In genomic region chr3:123386157-123386780, GRCm38 (mm10) we compare ENCODE assay signal across 7 mouse cellular contexts. TPM values are rescaled to one million over a fixed set of nuclear protein-coding genes. Genes with fewer than 3 reads are reported as not detected.
DNase-seq lines count a peak whose midpoint lies in the region; ATAC-seq lines count a peak whose summit lies in the region.
"Not testable (repeated sequence)": the region's sequence is repeated elsewhere in the genome, so short reads cannot be mapped to it uniquely, and the experiment has no call there.

No protein-coding gene starts in this region.

- H3K9me3 ChIP-seq in erythroblast, embryonic 14.5 days (ENCODE audit: control insufficient read depth, low read length); heart, embryonic 12.5 days (replicated peaks); limb, embryonic 11.5 days (ENCODE audit: control insufficient read depth, low read length); lung, embryonic 16.5 days (ENCODE audit: control insufficient read depth, low read length); neural tube, embryonic 11.5 days (ENCODE audit: control insufficient read depth, low read length): not testable (repeated sequence)

- peaks cover 11% of the 10 kb centered on the region for H3K27me3 ChIP-seq in erythroblast, embryonic 14.5 days (ENCODE audit: control insufficient read depth)
- not testable (repeated sequence) for H3K27me3 ChIP-seq in heart, embryonic 12.5 days (replicated peaks); limb, embryonic 11.5 days (ENCODE audit: control insufficient read depth, insufficient read depth, low read length); lung, embryonic 16.5 days (ENCODE audit: control insufficient read depth, insufficient read depth, low read depth, low read length); neural tube, embryonic 11.5 days (ENCODE audit: control insufficient read depth, insufficient read depth, low read length)

- peak overlapping the region; percentile 70 for H3K4me3 ChIP-seq in brown adipose tissue, adult 24 weeks (ENCODE audit: insufficient read depth, low read depth, low read length)
- H3K4me3 ChIP-seq in erythroblast, embryonic 14.5 days (replicated peaks): peak overlapping the region; percentile 92
- peak overlapping the region; percentile 91 for H3K4me3 ChIP-seq in heart, embryonic 12.5 days
- peak overlapping the region; percentile 54 for H3K4me3 ChIP-seq in limb, embryonic 11.5 days (ENCODE audit: low read depth, low read length)
- peak overlapping the region; percentile 79 for H3K4me3 ChIP-seq in lung, embryonic 16.5 days (ENCODE audit: low read length)
- peak overlapping the region; percentile 52 for H3K4me3 ChIP-seq in neural tube, embryonic 11.5 days (ENCODE audit: low read depth, low read length)

- WGBS in heart, embryonic 12.5 days: 15% methylated on average over 12 of the region's 12 CpGs
- 21% methylated on average over 12 of the region's 12 CpGs for WGBS in limb, embryonic 11.5 days
- 14% methylated on average over 12 of the region's 12 CpGs for WGBS in lung, embryonic 16.5 days
- 20% methylated on average over 12 of the region's 12 CpGs for WGBS in neural tube, embryonic 11.5 days

- peak overlapping the region; percentile 87 for H3K9ac ChIP-seq in heart, embryonic 12.5 days
- H3K9ac ChIP-seq in limb, embryonic 11.5 days (ENCODE audit: low read length): peak overlapping the region; percentile 52; the same call in 1 of the 2 replicates
- peak overlapping the region; percentile 63 for H3K9ac ChIP-seq in lung, embryonic 16.5 days (ENCODE audit: low read length)
- H3K9ac ChIP-seq in neural tube, embryonic 11.5 days (ENCODE audit: low read length): peak overlapping the region; percentile 45; the same call in 1 of the 2 replicates

- DNase-seq in limb, embryonic 11.5 days (ENCODE audit: low spot score); neural tube, embryonic 11.5 days (ENCODE audit: low spot score): not testable (repeated sequence)

- peak overlapping the region; percentile 61 for H3K27ac ChIP-seq in brown adipose tissue, adult 24 weeks (replicated peaks; ENCODE audit: low read depth, low read length)
- peak overlapping the region; percentile 95 for H3K27ac ChIP-seq in heart, embryonic 12.5 days (ENCODE audit: poor library complexity, severe bottlenecking)
- H3K27ac ChIP-seq in limb, embryonic 11.5 days (replicated peaks; ENCODE audit: low read depth, low read length): not testable (repeated sequence)
- H3K27ac ChIP-seq in lung, embryonic 16.5 days (ENCODE audit: low read length): peak overlapping the region; percentile 67
- H3K27ac ChIP-seq in neural tube, embryonic 11.5 days (ENCODE audit: low read depth, low read length): peak overlapping the region; percentile 47; the same call in 1 of the 2 replicates

- peak; percentile 51 for ATAC-seq in heart, embryonic 12.5 days (ENCODE audit: insufficient number of reproducible peaks, low FRiP score)
- peak; percentile 12 for ATAC-seq in inflammation-experienced regulatory T-cells, adult 6 months
- peak; percentile 77 for ATAC-seq in limb, embryonic 11.5 days (ENCODE audit: insufficient number of reproducible peaks, low FRiP score, low TSS enrichment, low read depth)
- ATAC-seq in lung, embryonic 16.5 days (ENCODE audit: low read depth): peak; percentile 67
- peak; percentile 77 for ATAC-seq in neural tube, embryonic 11.5 days (ENCODE audit: insufficient read depth, low FRiP score, low TSS enrichment)

- H3K4me2 ChIP-seq in heart, embryonic 12.5 days: peak overlapping the region; percentile 84
- H3K4me2 ChIP-seq in limb, embryonic 11.5 days (ENCODE audit: low read depth, severe bottlenecking): peak overlapping the region; percentile 50
- peak overlapping the region; percentile 62 for H3K4me2 ChIP-seq in lung, embryonic 16.5 days (ENCODE audit: low read depth, low read length)
- H3K4me2 ChIP-seq in neural tube, embryonic 11.5 days (ENCODE audit: low read depth): peak overlapping the region; percentile 45

- H3K36me3 ChIP-seq in erythroblast, embryonic 14.5 days (ENCODE audit: control insufficient read depth): peaks cover 12% of the 10 kb centered on the region
- not testable (repeated sequence) for H3K36me3 ChIP-seq in heart, embryonic 12.5 days; limb, embryonic 11.5 days (ENCODE audit: control insufficient read depth, insufficient read depth, low read length); lung, embryonic 16.5 days (ENCODE audit: control insufficient read depth, insufficient read depth, low read length); neural tube, embryonic 11.5 days (ENCODE audit: control insufficient read depth, insufficient read depth, low read length)

- not testable (repeated sequence) for H3K4me1 ChIP-seq in brown adipose tissue, adult 24 weeks (ENCODE audit: control insufficient read depth, insufficient read depth, insufficient read length, low read length); heart, embryonic 12.5 days (replicated peaks); limb, embryonic 11.5 days (ENCODE audit: control insufficient read depth, insufficient read depth, low read length); lung, embryonic 16.5 days (replicated peaks; ENCODE audit: control insufficient read depth, insufficient read depth, low read length); neural tube, embryonic 11.5 days (ENCODE audit: control insufficient read depth, insufficient read depth, low read length)
- peaks cover 21% of the 10 kb centered on the region for H3K4me1 ChIP-seq in erythroblast, embryonic 14.5 days (ENCODE audit: control insufficient read depth)

RNA-seq across cellular contexts. Expression of gene Mettl14, which starts 0.4 kb away (rescaled TPM):
- 7.0 and 8.7 TPM in 2 replicates for polyA plus RNA-seq in brown adipose tissue, adult 24 weeks (2012; ENCODE audit: insufficient read depth, insufficient read length, missing spikeins)
- polyA plus RNA-seq in erythroblast, embryonic 14.5 days (2012): 0.41 and 0.86 TPM in 2 replicates
- 22.6 and 22.9 TPM in 2 replicates for polyA plus RNA-seq in heart, embryonic 12.5 days (2016; fragmentation: Nextera tagmentation; extraction: Ambion mirVana)
- 10 to 100 TPM; 16.9 to 20.7 (median 17.7) TPM for polyA plus RNA-seq in inflammation-experienced regulatory T-cells, adult 6 months (2017; shearing (Covaris generic))
- 26.9 and 28.5 TPM in 2 replicates for polyA plus RNA-seq in limb, embryonic 11.5 days (2014; fragmentation: Nextera tagmentation; extraction: Ambion mirVana)
- 24.9 and 25.1 TPM in 2 replicates for polyA plus RNA-seq in lung, embryonic 16.5 days (2015; fragmentation: Nextera tagmentation; extraction: Ambion mirVana)
- 27.8 and 29.8 TPM in 2 replicates for polyA plus RNA-seq in neural tube, embryonic 11.5 days (2014; fragmentation: Nextera tagmentation; extraction: Ambion mirVana)

Comparison
In these comparisons a context has a peak if more than half of its experiments do, and no peak if none do; other contexts are left out.
1. ATAC-seq: peak in every context shown above with its lines; median percentile 77 in limb, embryonic 11.5 days; 77 in neural tube, embryonic 11.5 days; 67 in lung, embryonic 16.5 days; 51 in heart, embryonic 12.5 days; 12 in inflammation-experienced regulatory T-cells, adult 6 months.